Mouse (Mus musculus) urinary bladder, postnatal 4 days (tissue): Measurements from ENCODE around the gene F12.

Source experiments
- DNase-seq, 2 experiments: peaks; one replicate each; pipeline ENCODE4 v3.0.0; 2021 to 2022; ENCODE audit warnings: low spot score in 2 of 2

The F12 gene

GRCm38 (mm10) chr13:55426613-55427012 lies at the start of gene F12:
Gene F12 (minus strand): TSS chr13:55426793.
- DNase-seq, result no peak

GRCm38 (mm10) chr13:55476256-55476655 lies 49.7 kb upstream of the F12 start:
- DNase-seq, result no peak

GRCm38 (mm10) chr13:55475750-55476149 lies 49.2 kb upstream of the F12 start:
- DNase-seq, result no peak

DNA sequence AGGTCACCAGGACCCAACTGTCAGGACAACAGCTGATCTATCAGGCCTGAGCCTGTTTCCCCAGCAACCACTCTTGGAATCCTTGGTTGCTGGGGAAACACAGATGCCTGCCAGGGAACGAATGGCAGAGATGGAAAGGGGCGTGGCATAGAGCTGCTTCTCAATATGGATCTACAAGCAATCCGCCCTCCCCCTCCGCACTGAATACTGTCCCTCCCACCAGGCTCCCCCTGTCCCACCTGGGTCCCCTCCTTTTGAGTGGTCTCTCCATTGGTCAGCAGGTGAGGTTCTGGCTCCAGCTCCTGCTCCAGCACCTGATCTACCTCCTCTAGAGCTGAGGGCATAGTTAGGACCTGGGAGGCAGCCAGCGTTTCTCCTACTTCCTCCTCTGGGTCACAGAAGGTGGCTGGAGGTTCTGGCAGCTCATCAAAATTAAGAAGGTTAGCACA lies 48.1 kb upstream of the F12 start:
- DNase-seq, result no peak

DNA sequence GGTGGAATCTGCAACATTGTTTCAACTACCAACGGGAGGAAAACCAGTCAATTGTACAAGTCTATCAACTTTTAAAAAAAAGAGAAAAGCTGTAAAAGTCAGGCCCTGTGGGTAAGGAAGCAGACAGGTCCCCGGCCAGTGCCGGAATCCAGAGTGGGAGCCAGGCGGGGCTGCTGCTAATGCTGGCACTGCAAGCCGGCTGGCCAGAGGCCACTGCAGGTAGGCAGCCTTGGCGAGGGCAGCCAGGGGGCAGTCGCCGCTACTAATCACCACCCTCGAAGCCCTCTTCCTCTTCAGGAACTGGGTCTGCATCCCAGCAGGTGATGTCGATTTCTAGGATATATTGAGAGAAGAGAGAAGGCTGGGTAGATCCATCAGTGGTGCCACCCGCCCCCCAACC lies 47.4 kb upstream of the F12 start:
- DNase-seq, result no peak

DNA sequence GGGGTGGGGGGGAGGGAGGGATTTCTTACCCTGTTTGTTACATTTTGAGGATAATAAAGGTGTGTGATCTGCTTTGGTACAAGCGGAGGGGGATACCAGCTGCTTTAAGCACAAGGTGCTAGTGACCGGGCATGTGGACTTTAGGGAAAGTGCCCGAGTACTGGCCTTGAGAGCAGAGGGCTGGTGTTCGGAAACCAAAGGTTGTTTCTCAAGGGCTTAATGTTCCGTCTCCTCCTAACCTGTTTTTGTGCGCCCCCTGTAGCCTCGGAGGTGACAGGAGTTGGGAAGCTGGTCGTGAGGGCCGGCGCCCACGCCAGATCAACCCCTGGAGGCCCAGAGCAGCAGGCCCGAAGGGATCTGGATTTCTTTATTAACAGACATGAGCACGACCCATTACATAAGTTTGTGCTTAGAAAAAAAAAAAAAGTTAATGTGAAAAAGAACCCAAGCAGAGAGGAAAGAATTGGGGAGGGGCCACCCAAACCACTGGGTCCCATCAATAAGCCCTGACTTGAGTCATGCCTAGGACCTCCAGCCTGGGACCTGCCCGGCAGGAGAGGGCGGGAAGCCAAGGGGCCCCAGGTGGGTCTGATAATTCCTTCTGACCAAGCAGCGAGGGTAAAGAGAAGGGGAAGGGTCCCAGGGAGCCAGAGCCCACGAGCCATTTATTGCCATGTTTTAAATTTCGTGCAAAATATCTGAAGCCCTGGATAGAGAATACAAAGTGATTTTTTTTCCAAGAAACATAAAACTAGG lies 46.7 kb upstream of the F12 start:
- DNase-seq, result no peak

GRCm38 (mm10) chr13:55472132-55473022 lies 45.8 kb upstream of the F12 start:
- peak in 1 of 2 experiments; percentile 51 for DNase-seq

- DNase-seq, result no peak
Measured at GRCm38 (mm10) chr13:55471819-55472131, 45.2 kb upstream of the F12 start.

DNA sequence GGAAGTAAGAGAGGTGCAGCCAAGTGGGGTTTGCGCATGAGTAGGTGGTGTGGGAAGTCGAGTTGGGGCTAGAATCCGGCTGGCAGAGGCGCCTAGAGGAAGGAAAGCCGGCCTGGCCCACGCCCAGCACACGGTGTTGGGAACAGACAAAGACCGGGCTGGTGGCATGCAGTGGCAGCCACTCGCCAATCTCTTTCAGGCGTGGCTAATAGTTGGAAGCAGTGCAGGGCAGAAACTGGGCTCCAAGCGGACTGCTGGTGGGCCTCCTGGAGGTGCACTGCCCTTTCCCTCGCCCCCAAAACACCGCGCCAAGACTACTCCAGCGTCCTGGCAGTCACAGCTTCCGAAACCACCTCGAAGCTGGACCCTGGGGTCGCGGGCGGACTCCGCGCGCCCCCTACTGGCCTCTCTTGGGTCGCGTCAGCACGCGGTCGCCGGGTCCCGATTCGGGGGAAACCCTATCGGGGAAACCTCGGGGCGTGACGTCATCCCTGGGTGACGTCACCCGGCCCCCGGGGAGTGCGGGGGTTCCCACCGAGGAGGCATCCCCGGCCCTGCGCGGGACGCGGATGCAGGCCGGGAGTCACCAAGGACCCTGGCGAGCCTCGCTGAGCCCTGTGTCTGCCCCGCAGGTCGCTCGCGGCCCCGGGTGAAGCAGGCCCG lies 44.7 kb upstream of the F12 start:
- peak; percentile 79 to 89 for DNase-seq

DNA sequence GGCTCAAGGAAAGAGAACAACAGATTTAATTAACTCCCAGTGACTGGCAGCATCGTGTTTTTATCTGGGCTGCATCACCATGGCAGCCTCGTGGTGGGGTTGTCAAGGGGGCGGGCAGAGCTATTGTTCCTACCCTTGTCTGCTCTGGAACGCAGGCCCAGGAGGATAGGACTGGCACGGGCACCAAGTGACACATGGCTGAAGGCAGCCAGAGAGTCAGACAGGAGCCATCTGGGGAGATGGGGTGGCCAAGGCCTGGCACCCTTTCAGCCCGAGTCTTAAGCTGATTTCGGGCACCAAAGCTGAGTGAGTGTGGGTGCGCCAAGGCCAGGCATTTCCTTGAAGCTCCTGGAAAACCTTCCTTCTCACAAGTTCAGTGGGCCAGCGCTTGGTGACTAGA lies 43.8 kb upstream of the F12 start:
- DNase-seq, result no peak

- DNase-seq, result no peak
Measured at GRCm38 (mm10) chr13:55468851-55469560, 42.4 kb upstream of the F12 start.

GRCm38 (mm10) chr13:55465830-55466440 lies 39.3 kb upstream of the F12 start:
- no peak for DNase-seq

DNA sequence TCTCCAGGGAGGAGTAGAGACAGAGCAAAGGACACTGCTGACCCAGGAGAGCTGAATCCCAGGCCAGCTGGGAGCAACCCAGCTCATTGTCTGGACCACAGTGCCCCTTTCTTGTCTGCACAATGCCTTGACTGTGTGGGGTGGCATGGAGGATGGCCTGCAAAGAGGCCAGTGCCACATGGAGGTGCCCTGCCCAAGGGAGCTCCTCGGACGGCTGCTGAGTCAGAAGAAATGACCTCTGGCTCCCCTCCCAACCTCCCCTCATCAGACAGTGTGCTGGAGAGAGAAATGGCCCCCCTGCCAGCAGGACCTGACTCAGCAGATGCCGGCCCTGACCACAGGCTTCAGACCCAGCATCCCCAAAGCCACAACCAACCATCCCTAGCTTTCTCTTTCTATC lies 38.6 kb upstream of the F12 start:
- DNase-seq, result no peak

DNA sequence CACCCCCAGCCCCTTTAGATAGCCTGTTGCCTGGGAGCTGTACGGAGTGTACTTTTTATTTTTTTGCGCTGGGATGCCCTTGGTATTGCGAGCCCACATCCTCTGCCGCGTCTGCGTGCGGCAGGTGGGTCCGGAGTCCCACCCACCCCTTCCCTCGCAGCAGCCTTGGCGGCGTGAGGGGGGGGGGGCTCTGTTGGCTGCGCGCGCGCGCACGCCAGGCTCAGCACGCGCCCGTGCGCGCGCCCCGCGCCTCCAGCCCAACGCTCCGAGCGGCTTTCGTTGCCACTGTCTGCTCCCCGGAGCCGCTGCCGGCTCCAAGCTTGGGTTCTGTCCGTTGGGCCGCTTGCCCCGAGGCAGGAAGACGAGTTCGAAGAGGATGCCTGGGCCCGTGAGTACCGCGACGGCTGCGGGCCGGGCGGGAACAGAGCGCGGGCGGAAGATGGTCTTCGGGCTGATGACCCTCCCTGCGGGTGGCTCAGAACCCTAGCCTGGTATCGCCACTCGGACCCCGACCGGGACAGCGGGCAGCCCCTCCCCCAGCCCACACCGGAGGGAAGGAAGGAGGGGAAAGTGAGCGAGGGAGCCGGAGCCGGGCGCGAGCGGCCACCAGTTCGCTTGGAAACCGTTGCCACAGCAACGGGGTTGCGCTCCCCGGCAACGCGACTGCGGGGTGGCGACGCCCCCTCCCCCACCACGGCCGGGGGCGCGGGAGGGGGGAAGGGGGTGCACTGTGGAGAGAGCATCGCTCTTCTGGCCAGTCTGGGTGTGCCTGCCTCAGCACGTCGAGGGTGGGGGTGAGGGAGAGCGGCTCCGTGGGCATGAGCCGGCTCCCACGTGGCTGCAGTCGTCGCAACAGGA lies 37.7 kb upstream of the F12 start, which contains the start of gene Prr7:
TSS of gene Prr7 (plus strand) at position 241 of the 858 bp plus-strand sequence.
- no peak for DNase-seq

GRCm38 (mm10) chr13:55463399-55464026 lies 36.9 kb upstream of the F12 start:
- no peak for DNase-seq

GRCm38 (mm10) chr13:55462965-55463364 lies 36.4 kb upstream of the F12 start:
- no peak for DNase-seq

- no peak for DNase-seq
Measured at GRCm38 (mm10) chr13:55451785-55452549, 25.4 kb upstream of the F12 start.

GRCm38 (mm10) chr13:55451296-55451695 lies 24.7 kb upstream of the F12 start:
- DNase-seq, result no peak

GRCm38 (mm10) chr13:55450511-55450980 lies 24.0 kb upstream of the F12 start:
- DNase-seq, result no peak
